Mouse (Mus musculus) heart, embryonic 10.5 days (tissue): ENCODE measurements around the gene Disp2. TPM values are rescaled to one million over a fixed set of nuclear protein-coding genes. Genes with fewer than 3 reads are reported as not detected.
A peak's percentile ranks its signal among the peaks of the same experiment; 100 is the strongest.

ENCODE experiments used
- DNase-seq: peaks from one replicate; pipeline ENCODE4 v3.0.0-alpha.2; 2017; ENCODE audit warnings: low spot score
- H3K27ac ChIP-seq: fragments of 300-500 bp; sonication (generic); 2 replicates; pipeline ENCODE4 v1.5.1; 2016; ENCODE audit warnings: mild to moderate bottlenecking
- H3K27me3 ChIP-seq: fragments of 300-500 bp; sonication (generic); 2 replicates; pipeline ENCODE4 v1.6.1; 2016; ENCODE audit warnings: mild to moderate bottlenecking; ENCODE audit not compliant: poor library complexity, insufficient read depth, severe bottlenecking
- H3K36me3 ChIP-seq: fragments of 300-500 bp; sonication (generic); 2 replicates; pipeline ENCODE4 v1.6.1; 2016; ENCODE audit warnings: mild to moderate bottlenecking, moderate library complexity
- H3K4me1 ChIP-seq: fragments of 300-500 bp; sonication (generic); 2 replicates; pipeline ENCODE4 v1.6.1; 2016; ENCODE audit warnings: mild to moderate bottlenecking
- H3K4me3 ChIP-seq: fragments of 300-500 bp; sonication (generic); 2 replicates; pipeline ENCODE4 v1.5.1; 2016; ENCODE audit warnings: mild to moderate bottlenecking, moderate library complexity
- H3K9me3 ChIP-seq: fragments of 300-500 bp; sonication (generic); 2 replicates; pipeline ENCODE4 v1.6.1; 2016; ENCODE audit warnings: mild to moderate bottlenecking, moderate library complexity
- WGBS: fragments of 180-500 bp; shearing (Covaris S2); methylation state at CpG from one replicate; pipeline ENCODE4 v1.1.7; 2016; 5-methylcytosine and 5-hydroxymethylcytosine counted together
- polyA plus RNA-seq: library from polyadenylated mRNA; unstranded; fragments of >200 nt; fragmentation: Nextera tagmentation; extraction: Ambion mirVana; gene quantifications from 2 replicates; pipeline ENCODE4 v1.2.1, GENCODE M21; 2016

Gene Disp2
- polyA plus RNA-seq, 1 experiment from 2014 or later = 0.20 TPM

DNA sequence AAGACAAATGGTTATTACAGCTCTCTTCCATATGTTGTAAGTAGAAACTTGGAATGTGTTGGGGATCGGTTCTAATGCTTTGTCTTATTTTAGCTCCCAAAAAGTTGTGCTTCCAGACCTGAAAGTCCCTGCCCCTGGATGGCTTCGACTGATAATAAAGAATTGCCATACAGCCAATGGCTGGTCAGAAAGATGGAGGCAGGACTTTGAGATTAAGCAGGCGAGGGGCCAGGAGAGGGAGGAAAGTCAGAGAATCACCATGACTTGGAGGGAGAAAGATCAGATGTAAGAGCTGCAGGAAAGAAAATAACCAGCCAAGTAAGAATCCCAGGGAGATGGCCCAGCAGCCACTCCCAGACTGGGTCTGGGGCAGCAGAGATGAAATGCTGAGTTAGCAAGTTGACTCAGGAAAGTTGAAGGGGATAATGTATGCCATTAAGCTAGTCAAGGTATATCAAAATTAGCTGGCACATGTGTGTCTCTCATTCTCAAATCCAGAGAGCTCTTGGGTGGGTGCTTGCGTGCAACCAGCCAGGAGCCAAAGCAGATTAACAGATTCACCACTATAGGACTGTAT, 23.1 kb downstream of the Disp2 start:
- Histone ChIP-seq H3K27me3 (peaks cover 3% of the 10 kb centered on the region; the same call in 1 of the 2 replicates), H3K9me3 (0 out of 2 replicates have a peak, but pooled peaks cover 2% of the 10 kb centered on the region), H3K4me1 (0 out of 2 replicates have a peak, but pooled peaks cover 10% of the 10 kb centered on the region), H3K36me3 (no peaks in the 10 kb centered on the region), H3K27ac (no peak overlapping the region), H3K4me3 (no peak overlapping the region)
- WGBS = 60% methylated on average over 4 of the region's 4 CpGs
- no peak for DNase-seq

DNA sequence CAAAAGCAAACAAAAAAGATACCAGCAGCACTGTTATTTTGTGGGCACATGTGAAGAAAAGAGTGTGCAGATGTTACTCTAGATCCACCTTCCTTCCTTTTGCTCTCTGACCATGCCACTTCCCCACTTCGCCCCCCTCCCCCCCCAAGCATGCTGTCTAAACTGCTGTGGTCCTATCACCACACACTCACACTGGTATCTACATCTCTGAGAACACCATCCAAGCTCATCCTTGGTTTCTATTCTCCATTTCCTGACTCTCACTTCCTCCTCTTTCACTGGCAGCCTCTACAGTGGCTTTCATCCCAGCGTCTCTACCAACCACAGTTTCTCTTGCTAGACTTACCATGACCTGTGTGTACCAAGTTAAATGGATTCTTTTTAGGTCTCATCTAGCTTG, 25.0 kb downstream of the Disp2 start:
- Histone ChIP-seq H3K27me3 (peaks cover 3% of the 10 kb centered on the region; the same call in 1 of the 2 replicates), H3K36me3 (no peaks in the 10 kb centered on the region), H3K4me3 (no peak overlapping the region), H3K27ac (no peak overlapping the region), H3K4me1 (0 out of 2 replicates have a peak, but pooled peaks cover 10% of the 10 kb centered on the region), H3K9me3 (no peaks in the 10 kb centered on the region)
- DNase-seq = no peak
- 71% methylated on average over 2 of the region's 2 CpGs for WGBS

DNA sequence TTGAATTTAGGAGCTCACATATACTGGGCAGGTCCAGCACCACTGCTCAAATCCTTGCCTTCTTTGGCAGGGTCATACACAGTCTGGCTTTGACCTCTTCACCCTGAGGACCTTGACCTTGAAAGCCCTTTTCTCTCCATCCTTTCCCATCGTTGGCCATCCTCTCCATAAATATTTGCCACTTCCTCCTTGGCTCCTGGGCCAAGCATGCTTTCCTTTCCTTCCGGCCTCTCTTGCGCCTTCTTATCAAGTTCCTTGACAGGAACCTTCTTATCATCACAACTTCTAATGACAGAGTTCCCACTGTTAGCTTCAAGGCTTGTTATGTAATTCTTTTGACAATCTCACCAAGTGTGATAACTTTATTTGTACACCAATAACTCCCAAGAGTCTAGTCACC, 25.6 kb downstream of the Disp2 start:
- no peaks in the 10 kb centered on the region for H3K36me3 ChIP-seq
- H3K27ac ChIP-seq = no peak overlapping the region
- H3K4me1 ChIP-seq = 0 out of 2 replicates have a peak, but pooled peaks cover 10% of the 10 kb centered on the region
- peaks cover 3% of the 10 kb centered on the region; the same call in 1 of the 2 replicates for H3K27me3 ChIP-seq
- no peaks in the 10 kb centered on the region for H3K9me3 ChIP-seq
- no peak for DNase-seq
- WGBS = 25% methylated on average over 3 of the region's 3 CpGs
- no peak overlapping the region for H3K4me3 ChIP-seq

DNA sequence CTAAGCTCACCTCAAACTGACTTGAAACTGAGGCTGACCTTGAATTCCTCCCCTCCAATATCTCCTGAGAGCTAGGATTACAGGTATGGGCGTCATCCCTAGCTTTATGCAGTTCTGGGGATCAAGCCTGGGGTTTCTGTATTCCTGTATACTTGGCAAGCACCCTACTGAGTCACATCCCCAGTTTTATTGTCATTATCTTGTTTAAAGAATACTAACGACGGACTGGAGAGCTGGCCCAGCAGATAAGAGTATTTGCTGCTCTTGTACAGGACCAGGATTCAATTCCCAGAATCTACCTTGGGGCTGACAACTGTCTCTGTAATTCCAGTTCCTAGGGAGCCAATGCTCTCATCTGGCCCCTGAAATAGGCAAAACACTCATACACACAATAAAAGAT, 26.2 kb downstream of the Disp2 start:
- DNase-seq = no peak
- H3K36me3 ChIP-seq = no peaks in the 10 kb centered on the region
- no peak overlapping the region for H3K27ac ChIP-seq
- no peaks in the 10 kb centered on the region for H3K9me3 ChIP-seq
- no peak overlapping the region for H3K4me3 ChIP-seq
- 0 out of 2 replicates have a peak, but pooled peaks cover 10% of the 10 kb centered on the region for H3K4me1 ChIP-seq
- 27% methylated on average over 3 of the region's 3 CpGs for WGBS
- peaks cover 3% of the 10 kb centered on the region; the same call in 1 of the 2 replicates for H3K27me3 ChIP-seq

DNA sequence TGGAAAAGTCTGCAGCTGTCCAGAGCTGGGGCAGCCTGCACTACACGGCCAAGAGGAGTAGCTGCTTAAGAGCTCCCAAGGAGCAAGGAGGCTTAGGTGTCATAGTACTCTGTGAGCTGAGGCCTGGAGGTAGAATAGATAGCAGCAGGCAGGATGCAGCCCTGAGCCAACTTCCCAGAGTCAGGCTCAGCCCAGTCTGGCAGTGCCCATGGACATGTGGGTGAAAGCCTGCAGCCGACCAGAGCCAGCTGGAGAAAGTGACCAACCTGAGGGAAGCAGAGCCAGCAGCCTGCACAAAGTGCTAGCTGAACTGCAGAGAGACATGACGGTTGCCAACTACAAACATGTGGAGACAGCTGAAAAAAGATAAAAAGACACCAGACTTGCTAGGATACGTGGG, 27.3 kb downstream of the Disp2 start:
- Histone ChIP-seq H3K4me3 (no peak overlapping the region), H3K27ac (no peak overlapping the region), H3K36me3 (no peaks in the 10 kb centered on the region), H3K9me3 (no peaks in the 10 kb centered on the region), H3K4me1 (0 out of 2 replicates have a peak, but pooled peaks cover 10% of the 10 kb centered on the region), H3K27me3 (peaks cover 3% of the 10 kb centered on the region; the same call in 1 of the 2 replicates)
- WGBS = 54% methylated on average over 4 of the region's 4 CpGs
- no peak for DNase-seq

DNA sequence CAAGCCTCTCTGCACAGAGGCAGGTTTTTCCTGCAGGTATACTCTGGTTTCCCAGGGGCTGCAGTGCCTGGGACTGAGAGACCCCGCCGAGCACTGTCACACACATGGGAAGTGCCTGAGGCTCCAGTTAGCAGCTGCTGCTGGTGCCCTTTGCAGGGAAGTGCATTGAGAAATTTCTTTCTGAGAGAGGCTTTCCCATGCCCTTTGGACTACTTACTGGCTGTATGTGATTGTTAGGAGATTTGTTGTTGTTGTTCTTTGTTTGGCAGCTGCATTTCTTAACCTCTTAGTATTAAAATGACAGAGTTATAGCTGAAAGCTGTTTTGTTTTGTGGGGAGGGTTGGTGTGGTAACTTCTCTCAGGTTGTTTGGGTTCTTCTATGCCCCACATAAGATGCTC, 31.3 kb downstream of the Disp2 start:
- peaks cover 6% of the 10 kb centered on the region; the same call in 1 of the 2 replicates for H3K36me3 ChIP-seq
- H3K4me1 ChIP-seq = peaks cover 24% of the 10 kb centered on the region
- H3K4me3 ChIP-seq = no peak overlapping the region
- H3K27ac ChIP-seq = no peak overlapping the region
- no peak for DNase-seq
- H3K27me3 ChIP-seq = peaks cover 3% of the 10 kb centered on the region; the same call in 1 of the 2 replicates
- no peaks in the 10 kb centered on the region for H3K9me3 ChIP-seq
- 23% methylated on average over 2 of the region's 2 CpGs for whole genome bisulfite sequencing

DNA sequence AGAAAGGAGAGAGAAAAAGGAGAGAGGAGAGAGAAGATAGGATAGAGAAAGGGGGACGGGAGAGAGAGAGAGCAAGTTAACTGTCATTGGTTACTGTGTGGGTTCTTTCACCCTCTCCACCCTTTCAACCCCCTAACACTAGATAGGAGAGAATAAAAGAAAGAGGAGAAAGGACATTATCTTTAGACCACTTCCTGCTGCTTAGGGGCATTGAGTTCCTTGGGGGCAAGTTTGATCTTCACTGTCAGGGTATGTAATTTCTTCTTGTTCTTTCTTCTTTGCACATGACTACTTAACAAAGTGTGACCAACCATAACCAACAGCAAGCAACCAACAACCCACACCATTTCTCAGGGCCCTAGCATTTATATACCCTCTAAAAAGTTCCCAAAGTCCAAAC, 33.2 kb downstream of the Disp2 start:
- Histone ChIP-seq H3K36me3 (peaks cover 19% of the 10 kb centered on the region), H3K4me3 (no peak overlapping the region), H3K9me3 (no peaks in the 10 kb centered on the region), H3K27me3 (no peaks in the 10 kb centered on the region), H3K4me1 (peaks cover 18% of the 10 kb centered on the region), H3K27ac (no peak overlapping the region)
- 56% methylated on average over 1 of the region's 1 CpGs for whole genome bisulfite sequencing
- DNase-seq = no peak

DNA sequence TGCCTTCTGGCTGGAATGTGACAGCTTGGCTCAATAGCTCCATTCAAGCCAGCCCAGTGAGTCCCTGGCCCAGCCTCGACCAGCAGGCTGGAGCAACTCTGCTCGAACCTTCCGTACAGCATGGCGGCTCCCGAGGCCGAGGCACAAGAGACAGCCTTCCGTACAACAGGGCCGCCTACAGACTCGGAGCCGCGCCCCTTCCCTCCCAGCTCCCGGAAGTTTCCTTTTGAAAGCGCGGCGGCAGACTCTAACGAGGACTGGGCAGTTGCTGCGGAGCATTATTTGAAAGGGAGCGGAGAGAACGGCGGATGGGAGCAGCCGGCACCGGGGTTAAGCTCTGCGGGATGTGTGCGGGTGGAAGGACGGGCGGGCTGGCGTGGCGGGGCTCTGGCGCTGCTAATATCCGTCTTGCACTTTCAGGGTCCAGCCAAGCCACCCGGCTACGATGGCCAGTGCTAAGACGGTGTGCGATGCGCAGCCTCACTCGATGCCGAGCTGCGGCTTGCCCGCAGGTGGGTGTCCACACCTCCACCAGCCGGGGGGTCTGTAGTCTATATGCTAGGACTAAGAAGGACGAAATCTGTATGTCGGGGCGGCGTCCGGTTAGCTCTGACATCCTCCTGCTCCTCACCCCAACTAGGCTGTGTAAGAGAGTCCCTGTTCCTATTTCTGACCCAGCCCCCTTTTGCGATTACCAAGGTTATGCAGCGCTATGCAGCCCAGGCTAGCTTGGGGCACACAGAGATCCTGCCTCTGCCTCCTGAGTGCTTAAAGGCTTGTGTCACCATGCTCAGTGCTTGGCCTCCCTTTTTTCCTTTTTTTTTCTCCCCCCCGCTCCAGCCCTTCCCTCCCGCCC, 34.7 kb downstream of the Disp2 start, which contains the start of gene Knstrn:
Gene Knstrn (plus strand): TSS at position 23 of the 856 bp plus-strand sequence.
- WGBS = under 1% methylated on average over 49 of the region's 49 CpGs
- Histone ChIP-seq H3K4me3 (peak within 1 kb of the TSS; percentile 85), H3K9me3 (no peaks in the 10 kb centered on the region), H3K36me3 (peaks cover 34% of the 10 kb centered on the region), H3K4me1 (peaks cover 18% of the 10 kb centered on the region), H3K27ac (peak within 1 kb of the TSS; percentile 88), H3K27me3 (no peaks in the 10 kb centered on the region)
- peak; percentile 96 for DNase-seq

DNA sequence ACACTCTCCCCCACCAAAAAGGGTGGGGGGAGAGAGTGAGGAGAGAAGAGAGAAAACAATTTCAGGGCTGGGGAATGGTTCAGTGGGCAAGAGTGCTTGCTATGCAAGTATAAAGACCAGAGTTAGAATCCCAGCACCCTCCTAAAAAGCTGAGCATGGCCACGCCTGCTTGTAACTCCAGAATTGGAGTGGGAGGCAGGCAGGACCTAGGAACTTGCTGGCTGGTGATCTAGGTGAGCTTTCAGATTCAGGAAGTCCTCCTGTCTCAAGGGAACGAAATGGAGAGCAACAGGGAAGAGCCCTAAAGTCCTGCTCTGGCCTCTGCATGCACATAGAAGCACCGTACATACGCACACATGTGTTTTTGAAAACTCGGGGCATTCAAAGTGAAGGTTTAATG, 43.3 kb downstream of the Disp2 start:
- 87% methylated on average over 5 of the region's 5 CpGs for WGBS

DNA sequence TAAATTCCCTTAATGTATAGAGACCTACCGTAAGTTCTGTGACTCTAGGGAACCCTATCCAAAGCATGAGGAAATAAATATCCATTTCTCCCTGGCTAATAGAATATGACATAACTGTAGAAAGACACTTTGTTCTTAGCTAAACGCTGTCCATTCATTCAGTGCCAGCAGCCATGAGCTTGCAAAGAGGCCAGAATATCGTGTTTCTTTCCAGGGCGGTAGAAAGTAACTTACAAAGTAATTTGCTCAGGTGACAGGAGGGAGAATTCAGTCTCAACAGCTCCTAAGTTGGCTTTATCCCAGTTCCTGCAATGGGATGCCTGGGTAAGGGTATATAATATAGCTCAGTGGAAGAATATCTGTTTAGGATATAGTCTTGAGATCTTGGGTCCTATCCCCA, 44.9 kb downstream of the Disp2 start:
- Histone ChIP-seq H3K4me1 (no peaks in the 10 kb centered on the region), H3K27me3 (no peaks in the 10 kb centered on the region), H3K4me3 (no peak overlapping the region), H3K9me3 (no peaks in the 10 kb centered on the region), H3K27ac (no peak overlapping the region), H3K36me3 (peaks cover 81% of the 10 kb centered on the region)
- DNase-seq = peak; percentile 19
- WGBS = 97% methylated on average over 4 of the region's 4 CpGs

More for the DNA sequence above, 43.3 kb downstream of the Disp2 start:
- H3K4me3 ChIP-seq = no peak overlapping the region
- no peaks in the 10 kb centered on the region for H3K27me3 ChIP-seq
- no peaks in the 10 kb centered on the region for H3K4me1 ChIP-seq
- no peak overlapping the region for H3K27ac ChIP-seq
- DNase-seq = no peak
- H3K9me3 ChIP-seq = no peaks in the 10 kb centered on the region
- peaks cover 82% of the 10 kb centered on the region for H3K36me3 ChIP-seq

DNA sequence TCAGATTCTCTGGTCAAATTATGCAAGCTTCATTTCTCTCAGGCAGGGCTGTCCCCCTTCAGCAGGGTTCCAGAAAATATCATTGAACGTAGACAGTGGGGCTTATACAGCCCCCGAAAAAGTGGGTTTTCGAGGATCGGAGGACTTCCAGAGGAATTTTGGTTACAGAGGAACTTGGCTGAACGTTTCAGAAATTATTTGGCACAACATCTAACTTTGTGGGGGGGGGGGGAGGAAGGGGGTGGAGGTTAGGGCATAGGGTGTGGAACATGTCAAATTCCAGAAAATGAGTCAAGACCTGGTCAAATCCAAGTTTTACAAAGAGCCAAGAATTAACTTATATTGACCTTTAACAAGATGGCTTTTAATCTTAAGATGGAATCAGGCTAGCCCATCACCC, 49.6 kb downstream of the Disp2 start:
- Histone ChIP-seq H3K4me3 (no peak overlapping the region), H3K9me3 (no peaks in the 10 kb centered on the region), H3K4me1 (no peaks in the 10 kb centered on the region), H3K27me3 (no peaks in the 10 kb centered on the region), H3K27ac (no peak overlapping the region), H3K36me3 (peaks cover 98% of the 10 kb centered on the region)
- DNase-seq = no peak
- WGBS = 91% methylated on average over 5 of the region's 5 CpGs

DNA sequence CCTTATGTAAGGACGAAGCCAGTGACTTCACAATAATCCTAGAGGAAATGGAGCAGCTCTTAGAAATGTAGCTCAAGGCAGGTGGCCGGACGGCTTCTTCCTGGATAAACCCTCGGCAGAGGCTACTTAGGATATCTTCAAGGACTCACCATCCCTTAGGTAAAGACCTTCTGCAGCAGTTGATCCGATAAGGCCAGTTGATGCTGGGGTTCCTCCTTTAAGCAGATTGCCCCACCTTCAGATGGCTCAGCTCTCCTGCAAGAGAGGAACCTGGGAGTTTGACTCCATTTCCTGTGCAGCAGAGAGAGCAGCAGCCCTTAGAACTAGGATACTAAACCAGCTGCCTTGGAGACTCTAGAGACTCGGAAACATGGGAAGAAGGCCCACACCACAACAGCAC, 54.5 kb downstream of the Disp2 start:
- peaks cover 70% of the 10 kb centered on the region for H3K36me3 ChIP-seq
- DNase-seq = no peak
- H3K4me1 ChIP-seq = peaks cover 17% of the 10 kb centered on the region; the same call in 1 of the 2 replicates
- WGBS = 92% methylated on average over 6 of the region's 6 CpGs
- H3K27ac ChIP-seq = no peak overlapping the region
- no peaks in the 10 kb centered on the region for H3K9me3 ChIP-seq
- no peak overlapping the region for H3K4me3 ChIP-seq
- no peaks in the 10 kb centered on the region for H3K27me3 ChIP-seq

DNA sequence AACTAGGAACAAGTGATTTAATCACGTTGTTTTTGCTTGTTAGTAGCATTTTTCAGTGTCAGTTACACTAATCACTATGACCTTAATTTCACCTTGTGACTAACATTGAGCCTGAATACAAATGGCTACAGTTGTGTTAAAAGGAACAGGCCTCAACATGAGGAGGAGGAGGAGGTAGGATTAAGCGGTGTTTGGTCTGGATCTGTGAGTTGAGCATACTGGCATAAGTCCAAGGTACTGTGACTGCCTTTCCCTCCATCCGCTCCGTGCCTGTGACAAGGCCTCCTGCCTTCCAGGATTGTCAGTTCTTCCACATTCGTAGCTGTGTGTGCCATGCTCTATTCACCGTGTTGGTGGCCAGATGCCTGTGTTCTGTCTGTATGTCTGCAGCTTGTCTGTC, 55.6 kb downstream of the Disp2 start:
- no peak overlapping the region for H3K27ac ChIP-seq

More for the DNA sequence above, 55.6 kb downstream of the Disp2 start:
- H3K27me3 ChIP-seq = no peaks in the 10 kb centered on the region
- peaks cover 59% of the 10 kb centered on the region for H3K36me3 ChIP-seq
- peaks cover 17% of the 10 kb centered on the region; the same call in 1 of the 2 replicates for H3K4me1 ChIP-seq
- H3K9me3 ChIP-seq = no peaks in the 10 kb centered on the region
- no peak for DNase-seq
- H3K4me3 ChIP-seq = no peak overlapping the region
- WGBS = 80% methylated on average over 6 of the region's 6 CpGs
